Mouse (Mus musculus) monocyte, adult 59 days (primary cell): ENCODE data around the gene Btbd35f12. TPM values are rescaled to one million over a fixed set of nuclear protein-coding genes. Genes with fewer than 3 reads are reported as not detected.

ENCODE experiments used
- total RNA-seq, 2 experiments: library from RNA; stranded (reverse); gene quantifications; one replicate each; pipeline ENCODE4 v1.2.4; 2023

Btbd35f12 gene
- not detected for total RNA-seq

DNA sequence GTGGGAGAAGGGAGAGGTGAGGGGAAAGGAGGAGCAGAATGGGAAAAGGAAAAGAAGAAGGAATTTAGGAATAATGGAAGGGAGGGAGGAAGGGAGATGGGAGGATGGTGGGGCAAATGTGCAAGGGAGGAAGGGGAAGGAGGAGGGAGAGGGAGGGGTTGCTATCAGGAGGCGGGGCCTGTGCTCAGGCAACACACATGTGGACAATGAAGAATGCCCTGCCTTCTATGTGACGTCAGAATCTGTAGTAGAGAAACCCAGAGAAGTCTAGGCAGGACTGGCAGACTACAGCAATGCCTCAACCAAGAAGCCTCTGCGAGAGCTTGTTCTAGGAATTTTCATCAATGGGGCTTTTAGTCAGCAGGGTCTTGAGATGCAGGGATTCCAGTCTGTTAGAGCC is at the start of gene Btbd35f12:
Btbd35f12 (plus strand) TSS at position 301 of the 400 bp plus-strand sequence.

Other genes starting within 250 kb of the Btbd35f12 start
- gene Spin2-ps6, start 78.5 kb upstream of the Btbd35f12 start, total RNA-seq = not detected